Mouse (Mus musculus): ENCODE measurements around the gene Asprv1. TPM values are rescaled to one million over a fixed set of nuclear protein-coding genes. Genes with fewer than 3 reads are reported as not detected.

The Asprv1 gene
- polyA plus RNA-seq, 1 experiment from 2014 or later, result 0.50 TPM

GRCm38 (mm10) chr6:86606289-86606688, 21.7 kb upstream of the Asprv1 start:
- no peaks in the 10 kb centered on the region for H3K4me1 ChIP-seq (ENCODE audit: control insufficient read depth, insufficient read depth, low read length)
- no peaks in the 10 kb centered on the region for H3K9me3 ChIP-seq (ENCODE audit: control insufficient read depth, low read length)
- no peak overlapping the region for H3K9ac ChIP-seq (ENCODE audit: low read depth, low read length)
- H3K36me3 ChIP-seq (ENCODE audit: control insufficient read depth, insufficient read depth, low read length), result no peaks in the 10 kb centered on the region
- no peaks in the 10 kb centered on the region for H3K27me3 ChIP-seq (ENCODE audit: control insufficient read depth, insufficient read depth, low read length)
- H3K4me3 ChIP-seq (ENCODE audit: low read length), result no peak overlapping the region
- H3K27ac ChIP-seq (ENCODE audit: low read depth, low read length), result no peak overlapping the region
- H3K4me2 ChIP-seq (replicated peaks; ENCODE audit: low read depth, low read length), result no peak overlapping the region
- 80% methylated on average over 4 of the region's 4 CpGs for WGBS
- ATAC-seq (ENCODE audit: low FRiP score, low TSS enrichment), result no peak

DNA sequence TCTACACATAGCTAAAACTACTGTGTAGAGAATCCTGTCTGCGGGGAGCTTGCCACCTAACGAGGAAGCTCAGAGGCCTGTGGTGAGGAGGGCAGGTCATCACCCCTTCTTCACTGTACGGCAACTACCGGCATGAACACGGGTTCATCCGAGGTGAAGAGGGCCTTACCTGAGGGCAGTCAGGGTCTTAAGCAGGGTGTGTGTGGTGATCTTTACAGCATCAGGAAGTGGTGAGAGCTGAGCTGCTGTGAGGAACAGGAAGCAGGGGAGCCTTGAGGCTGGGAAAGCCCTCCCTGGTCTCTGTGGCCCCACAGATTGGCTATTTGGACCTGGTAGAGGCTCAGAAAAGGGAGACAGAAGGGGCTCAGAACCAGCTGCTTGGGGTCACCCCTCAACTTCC, 20.5 kb upstream of the Asprv1 start:
- ATAC-seq (ENCODE audit: low FRiP score, low TSS enrichment), result no peak
- no peak overlapping the region for H3K4me3 ChIP-seq (ENCODE audit: low read length)
- WGBS, result 83% methylated on average over 6 of the region's 6 CpGs
- H3K4me1 ChIP-seq (ENCODE audit: control insufficient read depth, insufficient read depth, low read length), result no peaks in the 10 kb centered on the region
- H3K9ac ChIP-seq (ENCODE audit: low read depth, low read length), result no peak overlapping the region
- no peaks in the 10 kb centered on the region for H3K36me3 ChIP-seq (ENCODE audit: control insufficient read depth, insufficient read depth, low read length)
- H3K27ac ChIP-seq (ENCODE audit: low read depth, low read length), result no peak overlapping the region
- H3K4me2 ChIP-seq (replicated peaks; ENCODE audit: low read depth, low read length), result no peak overlapping the region
- H3K9me3 ChIP-seq (ENCODE audit: control insufficient read depth, low read length), result no peaks in the 10 kb centered on the region
- H3K27me3 ChIP-seq (ENCODE audit: control insufficient read depth, insufficient read depth, low read length), result no peaks in the 10 kb centered on the region

GRCm38 (mm10) chr6:86609235-86609634, 18.7 kb upstream of the Asprv1 start:
- no peak overlapping the region for H3K27ac ChIP-seq (ENCODE audit: low read depth, low read length)
- 93% methylated on average over 6 of the region's 6 CpGs for WGBS
- H3K9ac ChIP-seq (ENCODE audit: low read depth, low read length), result no peak overlapping the region
- no peak overlapping the region for H3K4me2 ChIP-seq (replicated peaks; ENCODE audit: low read depth, low read length)
- ATAC-seq (ENCODE audit: low FRiP score, low TSS enrichment), result no peak
- H3K4me3 ChIP-seq (ENCODE audit: low read length), result no peak overlapping the region
- no peaks in the 10 kb centered on the region for H3K9me3 ChIP-seq (ENCODE audit: control insufficient read depth, low read length)
- H3K36me3 ChIP-seq (ENCODE audit: control insufficient read depth, insufficient read depth, low read length), result no peaks in the 10 kb centered on the region
- no peaks in the 10 kb centered on the region for H3K4me1 ChIP-seq (ENCODE audit: control insufficient read depth, insufficient read depth, low read length)
- H3K27me3 ChIP-seq (ENCODE audit: control insufficient read depth, insufficient read depth, low read length), result no peaks in the 10 kb centered on the region

- Histone ChIP-seq H3K27me3 (ENCODE audit: control insufficient read depth, insufficient read depth, low read length) (no peaks in the 10 kb centered on the region), H3K4me1 (ENCODE audit: control insufficient read depth, insufficient read depth, low read length) (no peaks in the 10 kb centered on the region), H3K36me3 (ENCODE audit: control insufficient read depth, insufficient read depth, low read length) (no peaks in the 10 kb centered on the region), H3K9ac (ENCODE audit: low read depth, low read length) (no peak overlapping the region), H3K4me2 (replicated peaks; ENCODE audit: low read depth, low read length) (no peak overlapping the region), H3K4me3 (ENCODE audit: low read length) (no peak overlapping the region), H3K9me3 (ENCODE audit: control insufficient read depth, low read length) (no peaks in the 10 kb centered on the region), H3K27ac (ENCODE audit: low read depth, low read length) (no peak overlapping the region)
- WGBS, result 47% methylated on average over 5 of the region's 5 CpGs
- ATAC-seq (ENCODE audit: low FRiP score, low TSS enrichment), result no peak
Observed at GRCm38 (mm10) chr6:86610714-86611113, 17.2 kb upstream of the Asprv1 start.

DNA sequence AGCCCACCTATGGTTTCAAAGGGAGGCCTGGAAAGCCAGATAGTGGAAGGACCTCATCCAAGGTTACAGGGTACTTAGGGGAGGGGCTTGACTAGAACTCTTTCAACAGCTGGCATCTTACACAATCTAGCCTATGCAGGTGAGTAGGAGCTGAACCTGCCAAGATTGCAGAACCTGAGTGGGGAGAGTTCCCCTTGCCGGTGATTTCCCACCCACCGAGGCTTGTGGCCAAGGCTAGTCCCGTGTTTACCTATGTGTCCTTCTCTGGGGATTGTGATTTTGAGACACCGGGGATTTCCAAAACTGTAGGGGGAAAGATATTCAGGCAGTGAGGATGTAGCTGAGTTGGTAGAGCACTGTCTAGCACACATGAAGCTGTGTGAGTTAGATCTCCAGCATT, 12.7 kb upstream of the Asprv1 start:
- 86% methylated on average over 4 of the region's 4 CpGs for WGBS
- Histone ChIP-seq H3K27ac (ENCODE audit: low read depth, low read length) (no peak overlapping the region), H3K4me1 (ENCODE audit: control insufficient read depth, insufficient read depth, low read length) (no peaks in the 10 kb centered on the region), H3K4me2 (replicated peaks; ENCODE audit: low read depth, low read length) (no peak overlapping the region), H3K9me3 (ENCODE audit: control insufficient read depth, low read length) (no peaks in the 10 kb centered on the region), H3K9ac (ENCODE audit: low read depth, low read length) (no peak overlapping the region), H3K27me3 (ENCODE audit: control insufficient read depth, insufficient read depth, low read length) (no peaks in the 10 kb centered on the region), H3K4me3 (ENCODE audit: low read length) (no peak overlapping the region), H3K36me3 (ENCODE audit: control insufficient read depth, insufficient read depth, low read length) (no peaks in the 10 kb centered on the region)
- ATAC-seq (ENCODE audit: low FRiP score, low TSS enrichment), result no peak

- no peak overlapping the region for H3K9ac ChIP-seq (ENCODE audit: low read depth, low read length)
- H3K4me1 ChIP-seq (ENCODE audit: control insufficient read depth, insufficient read depth, low read length), result no peaks in the 10 kb centered on the region
- H3K4me3 ChIP-seq (ENCODE audit: low read length), result no peak overlapping the region
- no peaks in the 10 kb centered on the region for H3K36me3 ChIP-seq (ENCODE audit: control insufficient read depth, insufficient read depth, low read length)
- ATAC-seq (ENCODE audit: low FRiP score, low TSS enrichment), result no peak
- H3K4me2 ChIP-seq (replicated peaks; ENCODE audit: low read depth, low read length), result no peak overlapping the region
- no peaks in the 10 kb centered on the region for H3K9me3 ChIP-seq (ENCODE audit: control insufficient read depth, low read length)
- H3K27me3 ChIP-seq (ENCODE audit: control insufficient read depth, insufficient read depth, low read length), result no peaks in the 10 kb centered on the region
- H3K27ac ChIP-seq (ENCODE audit: low read depth, low read length), result no peak overlapping the region
- WGBS, result 80% methylated on average over 4 of the region's 4 CpGs
Observed at GRCm38 (mm10) chr6:86623201-86623600, 4.8 kb upstream of the Asprv1 start.

DNA sequence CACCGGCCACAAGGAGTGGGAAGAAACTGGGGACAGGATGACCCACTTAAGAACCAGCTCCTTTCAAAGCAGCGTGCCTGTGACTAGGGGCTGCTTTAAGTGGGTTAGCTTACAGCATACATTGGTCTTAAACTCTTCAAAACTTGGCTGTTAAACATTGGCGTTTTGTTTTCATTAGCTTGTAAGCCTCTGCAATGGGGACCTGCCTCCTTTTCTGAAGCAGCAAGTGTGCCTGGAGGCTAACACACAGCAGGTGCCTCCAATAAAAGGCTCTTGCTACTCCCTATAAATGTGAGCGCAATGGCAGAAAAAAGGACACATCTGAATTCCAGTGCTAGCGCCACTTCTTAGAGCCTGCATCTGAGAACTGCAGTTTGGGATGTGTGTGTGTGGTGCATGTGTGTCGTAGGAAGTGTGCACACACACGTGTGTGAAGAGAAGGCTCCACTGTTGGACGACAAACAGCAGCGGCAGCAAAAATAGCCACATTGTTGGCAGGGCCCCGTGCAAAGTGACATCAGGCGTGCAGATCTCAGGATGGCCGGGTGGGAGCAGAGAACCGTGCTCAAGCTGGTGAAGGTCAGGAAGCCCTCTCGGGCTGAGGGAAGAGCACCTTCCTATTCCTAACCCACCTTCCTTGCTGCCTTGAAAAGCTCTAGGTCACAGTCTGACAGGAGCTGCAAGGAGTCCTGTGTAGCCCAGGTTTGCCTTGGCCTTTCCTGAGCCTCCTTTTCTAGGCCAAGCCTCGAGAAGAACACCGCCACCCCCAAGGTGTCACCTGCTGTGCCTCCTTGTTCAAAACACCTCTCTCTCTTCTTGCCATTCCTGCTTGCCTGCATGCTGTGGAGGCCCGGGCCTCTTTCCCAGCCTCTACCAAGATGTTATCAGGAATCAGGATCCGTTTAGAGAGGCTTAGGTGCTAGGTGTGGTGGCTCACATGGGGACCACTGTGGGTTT, 3.6 kb upstream of the Asprv1 start:
- H3K4me3 ChIP-seq (ENCODE audit: low read length), result no peak overlapping the region
- H3K27ac ChIP-seq (ENCODE audit: low read depth, low read length), result no peak overlapping the region
- no peaks in the 10 kb centered on the region for H3K27me3 ChIP-seq (ENCODE audit: control insufficient read depth, insufficient read depth, low read length)
- H3K9me3 ChIP-seq (ENCODE audit: control insufficient read depth, low read length), result no peaks in the 10 kb centered on the region
- no peaks in the 10 kb centered on the region for H3K4me1 ChIP-seq (ENCODE audit: control insufficient read depth, insufficient read depth, low read length)
- no peak overlapping the region for H3K9ac ChIP-seq (ENCODE audit: low read depth, low read length)
- ATAC-seq (ENCODE audit: low FRiP score, low TSS enrichment), result no peak
- H3K36me3 ChIP-seq (ENCODE audit: control insufficient read depth, insufficient read depth, low read length), result no peaks in the 10 kb centered on the region
- 62% methylated on average over 18 of the region's 18 CpGs for WGBS
- no peak overlapping the region for H3K4me2 ChIP-seq (replicated peaks; ENCODE audit: low read depth, low read length)

DNA sequence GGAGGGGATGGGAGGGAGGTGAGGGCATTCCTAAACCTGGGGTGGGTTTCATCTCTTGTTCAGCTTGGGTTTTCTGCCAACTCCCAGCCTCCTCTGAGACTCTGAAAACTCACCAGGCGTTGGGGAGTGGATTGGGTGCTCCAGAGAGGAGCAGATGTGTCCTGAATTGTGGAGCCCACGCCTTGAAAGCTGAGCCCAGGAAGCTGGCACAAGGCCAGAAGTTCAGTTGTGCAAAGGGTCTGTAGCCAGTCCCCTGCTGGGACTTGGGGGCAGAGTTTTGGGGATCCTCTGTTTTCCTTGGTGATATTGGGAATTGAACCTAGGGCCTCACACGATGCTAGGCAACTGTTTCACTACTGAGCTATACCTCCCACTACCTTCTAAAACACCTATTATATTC, 2.2 kb downstream of the Asprv1 start:
- Histone ChIP-seq H3K27ac (ENCODE audit: low read depth, low read length) (no peak overlapping the region), H3K9ac (ENCODE audit: low read depth, low read length) (no peak overlapping the region), H3K27me3 (ENCODE audit: control insufficient read depth, insufficient read depth, low read length) (no peaks in the 10 kb centered on the region), H3K4me2 (replicated peaks; ENCODE audit: low read depth, low read length) (no peak overlapping the region), H3K4me3 (ENCODE audit: low read length) (no peak overlapping the region), H3K36me3 (ENCODE audit: control insufficient read depth, insufficient read depth, low read length) (no peaks in the 10 kb centered on the region), H3K9me3 (ENCODE audit: control insufficient read depth, low read length) (no peaks in the 10 kb centered on the region), H3K4me1 (ENCODE audit: control insufficient read depth, insufficient read depth, low read length) (no peaks in the 10 kb centered on the region)
- 75% methylated on average over 3 of the region's 3 CpGs for WGBS
- ATAC-seq (ENCODE audit: low FRiP score, low TSS enrichment), result no peak

DNA sequence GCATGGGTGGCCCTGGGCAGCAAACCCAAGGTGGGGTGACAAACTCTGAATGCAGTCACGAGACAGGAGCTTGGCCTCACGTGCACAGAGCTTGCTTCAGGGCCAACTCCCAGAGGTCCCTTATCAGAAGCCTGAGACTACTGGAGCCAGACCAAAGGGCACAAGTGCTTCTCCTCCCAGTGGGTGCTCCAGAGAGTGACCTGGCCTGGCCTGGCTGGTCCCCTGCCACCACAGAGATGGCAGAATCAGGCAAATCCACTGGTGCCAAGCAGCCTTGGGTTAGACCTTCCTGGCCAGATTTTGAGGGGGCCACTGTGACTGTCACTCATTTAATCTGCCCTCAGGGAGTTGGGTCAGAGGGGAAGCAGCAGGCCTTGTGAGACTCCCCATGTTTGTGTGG, 8.5 kb downstream of the Asprv1 start:
- H3K36me3 ChIP-seq (ENCODE audit: control insufficient read depth, insufficient read depth, low read length), result no peaks in the 10 kb centered on the region
- H3K27me3 ChIP-seq (ENCODE audit: control insufficient read depth, insufficient read depth, low read length), result no peaks in the 10 kb centered on the region
- WGBS, result 71% methylated on average over 2 of the region's 2 CpGs
- H3K4me2 ChIP-seq (replicated peaks; ENCODE audit: low read depth, low read length), result no peak overlapping the region
- H3K4me3 ChIP-seq (ENCODE audit: low read length), result no peak overlapping the region
- no peaks in the 10 kb centered on the region for H3K9me3 ChIP-seq (ENCODE audit: control insufficient read depth, low read length)
- H3K27ac ChIP-seq (ENCODE audit: low read depth, low read length), result no peak overlapping the region
- H3K9ac ChIP-seq (ENCODE audit: low read depth, low read length), result no peak overlapping the region
- H3K4me1 ChIP-seq (ENCODE audit: control insufficient read depth, insufficient read depth, low read length), result no peaks in the 10 kb centered on the region
- ATAC-seq (ENCODE audit: low FRiP score, low TSS enrichment), result no peak

Measured in kidney, embryonic 14.5 days (tissue).